Mouse (Mus musculus) midbrain, embryonic 10.5 days (tissue): Measurements from ENCODE around the gene Iqcd. TPM values are rescaled to one million over a fixed set of nuclear protein-coding genes. Genes with fewer than 3 reads are reported as not detected.

Source experiments
- DNase-seq: peaks from one replicate; pipeline ENCODE4 v3.0.0-alpha.2; 2017; ENCODE audit warnings: low spot score
- H3K27ac ChIP-seq: fragments of 300-500 bp; sonication (generic); replicated peaks from 2 replicates; pipeline ENCODE4 v1.5.1; 2016; ENCODE audit warnings: mild to moderate bottlenecking
- H3K27me3 ChIP-seq: fragments of 300-500 bp; sonication (generic); 2 replicates; pipeline ENCODE4 v1.6.1; 2016; ENCODE audit warnings: low read depth, mild to moderate bottlenecking; ENCODE audit not compliant: poor library complexity, severe bottlenecking
- H3K36me3 ChIP-seq: fragments of 300-500 bp; sonication (generic); 2 replicates; pipeline ENCODE4 v1.6.1; 2016; ENCODE audit warnings: mild to moderate bottlenecking, moderate library complexity
- H3K4me1 ChIP-seq: fragments of 300-500 bp; sonication (generic); 2 replicates; pipeline ENCODE4 v1.6.1; 2016
- H3K4me3 ChIP-seq: fragments of 300-500 bp; sonication (generic); 2 replicates; pipeline ENCODE4 v1.5.1; 2016; ENCODE audit warnings: mild to moderate bottlenecking, moderate library complexity
- H3K9me3 ChIP-seq: fragments of 300-500 bp; sonication (generic); replicated peaks from 2 replicates; pipeline ENCODE4 v1.6.1; 2016; ENCODE audit warnings: mild to moderate bottlenecking
- WGBS: fragments of 180-500 bp; shearing (Covaris S2); methylation state at CpG from one replicate; pipeline ENCODE4 v1.1.7; 2016; 5-methylcytosine and 5-hydroxymethylcytosine counted together
- polyA plus RNA-seq: library from polyadenylated mRNA; unstranded; fragments of >200 nt; fragmentation: Nextera tagmentation; extraction: Ambion mirVana; gene quantifications from 2 replicates; pipeline ENCODE4 v1.2.1, GENCODE M21; 2016

Gene Iqcd
- polyA plus RNA-seq, 1 experiment from 2014 or later, result 0.95 TPM

DNA sequence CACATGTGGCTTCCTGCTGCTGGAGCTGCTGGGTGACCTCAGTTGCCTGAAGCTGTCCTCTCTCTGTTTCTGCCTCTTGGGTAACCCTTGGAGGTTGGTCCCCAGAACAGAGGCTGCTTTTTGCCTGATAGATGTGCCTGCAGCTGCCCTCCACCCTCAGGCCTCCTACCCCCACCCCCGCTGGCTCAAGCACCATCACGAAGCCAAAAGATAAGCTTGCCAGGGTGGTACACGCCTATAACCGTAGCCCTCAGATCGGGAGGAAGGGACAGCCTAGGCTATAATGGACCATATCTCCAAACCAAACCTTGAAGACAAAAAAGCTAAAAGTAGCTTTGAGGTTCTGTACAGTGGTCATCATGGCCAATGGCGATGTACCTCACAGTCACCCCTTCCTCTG, 10.8 kb downstream of the Iqcd start:
- Histone ChIP-seq H3K4me1 (peaks cover 18% of the 10 kb centered on the region), H3K4me3 (no peak overlapping the region), H3K27me3 (no peaks in the 10 kb centered on the region), H3K27ac (no peak overlapping the region), H3K36me3 (no peaks in the 10 kb centered on the region), H3K9me3 (no peaks in the 10 kb centered on the region)
- DNase-seq, result no peak
- WGBS, result 96% methylated on average over 6 of the region's 6 CpGs

DNA sequence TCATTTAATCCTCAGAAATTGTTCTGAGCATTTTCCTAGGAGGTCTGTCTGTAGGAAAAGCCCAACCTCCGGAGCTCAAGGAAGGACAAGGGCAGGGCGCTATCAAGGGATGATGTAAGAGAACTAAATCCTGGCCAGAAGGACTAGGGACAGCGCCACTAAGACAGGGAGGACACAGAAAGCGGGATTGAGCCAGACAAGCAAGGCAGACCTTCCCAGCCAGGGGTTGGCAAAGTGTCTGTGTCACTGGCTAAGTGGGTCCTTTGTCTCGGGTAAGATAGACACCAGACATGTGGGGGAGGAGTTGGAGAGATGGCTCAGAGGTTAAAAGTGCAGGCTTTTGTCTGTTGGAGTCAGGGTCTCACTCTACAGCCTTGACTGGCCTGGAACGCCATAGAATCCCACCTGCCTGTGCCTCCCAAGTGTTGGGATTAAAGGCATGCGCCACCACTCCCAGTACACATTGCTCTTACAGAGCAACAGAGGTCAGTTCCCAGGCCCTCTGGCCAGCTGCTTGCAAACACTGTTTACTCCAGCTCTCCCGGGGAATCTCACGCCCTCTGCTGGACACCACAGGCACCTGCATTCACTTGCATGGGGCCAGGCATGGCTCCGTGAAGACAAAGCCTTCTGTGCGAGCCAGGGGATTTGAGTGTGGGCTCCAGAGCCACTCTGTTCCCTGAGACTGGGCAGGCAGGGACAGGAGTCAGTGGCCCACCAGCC, 12.3 kb downstream of the Iqcd start:
- Histone ChIP-seq H3K4me1 (peaks cover 25% of the 10 kb centered on the region), H3K27ac (peak overlapping the region; percentile 64), H3K36me3 (no peaks in the 10 kb centered on the region), H3K9me3 (no peaks in the 10 kb centered on the region), H3K27me3 (no peaks in the 10 kb centered on the region), H3K4me3 (no peak overlapping the region)
- 67% methylated on average over 11 of the region's 11 CpGs for WGBS
- peak; percentile 53 for DNase-seq

DNA sequence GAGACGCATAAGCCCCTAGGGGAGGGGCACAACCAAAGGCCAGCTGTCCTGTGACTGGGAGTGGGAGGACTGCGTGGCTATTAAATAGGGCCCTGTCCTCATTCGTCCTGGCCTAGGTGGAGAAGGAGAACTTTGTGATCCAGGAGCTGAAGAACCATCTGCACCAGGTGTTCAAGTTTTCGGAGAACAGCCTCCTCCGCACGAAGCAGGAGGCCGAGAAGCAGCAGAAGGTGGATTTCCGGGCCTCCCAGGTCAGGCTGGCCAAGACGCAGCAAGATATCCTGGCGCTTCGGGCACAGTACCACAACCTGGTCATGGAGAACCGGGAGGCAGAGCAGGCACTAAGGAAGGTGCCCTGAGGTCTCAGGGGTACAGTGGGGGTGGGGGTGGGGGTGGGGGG, 13.4 kb downstream of the Iqcd start:
- no peaks in the 10 kb centered on the region for H3K9me3 ChIP-seq
- WGBS, result 89% methylated on average over 12 of the region's 12 CpGs
- peaks cover 25% of the 10 kb centered on the region for H3K4me1 ChIP-seq
- H3K27ac ChIP-seq, result peak overlapping the region; percentile 64
- 0 out of 2 replicates have a peak, but pooled peaks cover 4% of the 10 kb centered on the region for H3K36me3 ChIP-seq
- H3K27me3 ChIP-seq, result peaks cover 9% of the 10 kb centered on the region
- no peak for DNase-seq
- H3K4me3 ChIP-seq, result no peak overlapping the region

DNA sequence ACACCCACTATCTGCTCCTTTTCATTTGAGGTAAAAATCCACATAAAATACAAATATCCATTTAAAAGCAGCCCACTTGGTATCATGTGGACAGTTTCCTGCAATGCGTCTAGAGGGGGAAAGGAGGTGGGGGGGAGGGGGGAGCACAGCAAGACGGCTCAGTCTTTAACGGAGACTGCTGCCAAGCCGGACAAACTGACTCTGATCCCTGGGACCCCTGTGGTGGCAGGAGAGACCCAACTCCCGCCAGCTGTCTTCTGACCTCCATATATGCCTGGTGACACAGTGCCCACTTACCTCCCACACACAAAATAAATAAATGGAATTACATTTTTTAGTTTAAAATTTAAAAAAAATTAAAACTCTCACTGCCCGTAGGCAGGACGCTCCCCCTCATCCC, 14.7 kb downstream of the Iqcd start:
- Histone ChIP-seq H3K27ac (no peak overlapping the region), H3K4me3 (no peak overlapping the region), H3K27me3 (peaks cover 9% of the 10 kb centered on the region), H3K4me1 (peaks cover 25% of the 10 kb centered on the region), H3K9me3 (no peaks in the 10 kb centered on the region), H3K36me3 (peaks cover 10% of the 10 kb centered on the region)
- 60% methylated on average over 7 of the region's 7 CpGs for WGBS
- no peak for DNase-seq

DNA sequence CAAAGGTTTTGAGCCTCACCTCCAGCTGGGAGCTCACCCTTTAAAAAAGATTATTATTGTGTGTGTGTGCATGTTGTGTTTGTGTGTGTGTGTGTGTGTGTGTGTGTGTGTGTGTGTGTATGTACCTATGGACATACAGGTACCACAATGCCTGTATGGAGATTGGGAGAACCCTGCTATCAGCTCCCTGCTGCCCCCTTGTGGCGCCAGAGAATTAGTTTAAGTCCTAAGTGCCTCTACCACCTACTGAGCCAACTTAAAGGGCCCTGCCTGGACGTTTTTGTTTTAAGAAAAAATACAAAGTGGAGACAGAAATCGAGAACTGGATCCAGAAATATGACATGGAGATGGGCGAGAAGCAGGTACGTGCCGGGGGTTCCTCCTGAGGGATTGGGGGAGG, 16.0 kb downstream of the Iqcd start:
- WGBS, result under 1% methylated on average over 6 of the region's 6 CpGs
- Histone ChIP-seq H3K27ac (peak overlapping the region; percentile 77), H3K4me3 (peak overlapping the region; percentile 51), H3K9me3 (no peaks in the 10 kb centered on the region), H3K4me1 (peaks cover 25% of the 10 kb centered on the region), H3K27me3 (peaks cover 9% of the 10 kb centered on the region), H3K36me3 (peaks cover 23% of the 10 kb centered on the region)
- DNase-seq, result peak; percentile 78

DNA sequence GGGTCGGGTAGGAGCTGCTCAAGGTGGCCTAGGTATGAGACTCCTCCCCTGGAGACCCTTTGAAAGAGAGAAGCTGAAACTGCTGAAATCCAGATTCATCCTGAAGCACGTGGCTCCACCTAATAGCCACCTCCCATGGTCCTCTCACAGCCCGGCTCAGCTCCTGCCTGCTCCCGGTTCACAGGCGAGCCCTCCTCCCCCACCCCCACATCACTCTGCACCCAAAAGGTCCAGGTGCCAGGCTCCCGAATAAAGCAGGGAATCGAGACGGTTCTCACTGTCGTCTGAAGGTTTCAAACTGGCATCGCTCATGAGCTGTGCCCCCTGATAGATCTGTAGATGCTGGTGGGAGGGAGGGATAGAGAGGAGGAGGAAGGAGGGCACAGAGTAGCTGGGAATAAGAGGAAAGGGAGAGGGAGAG, 16.4 kb downstream of the Iqcd start:
- WGBS, result 4% methylated on average over 10 of the region's 10 CpGs

DNA sequence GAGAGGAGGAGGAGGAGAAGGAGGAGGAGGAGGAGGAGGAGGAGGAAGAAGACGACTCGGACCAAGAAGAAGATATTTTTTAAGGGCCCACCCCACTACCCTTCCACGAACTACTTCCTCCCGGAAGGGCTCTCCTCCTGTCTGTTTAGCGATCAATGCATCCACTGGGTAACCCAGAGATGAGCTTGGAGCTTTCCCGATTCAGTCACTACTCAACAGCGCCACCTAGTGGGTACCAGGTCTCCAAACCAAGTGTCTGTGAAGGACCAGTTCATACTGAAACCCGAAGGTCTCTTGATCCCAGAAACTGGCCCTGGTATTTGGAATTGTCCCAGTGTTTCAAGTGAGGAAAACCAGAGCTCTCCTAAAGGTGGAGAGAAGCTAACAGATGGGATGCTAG, 16.9 kb downstream of the Iqcd start:
- Histone ChIP-seq H3K27ac (peak overlapping the region; percentile 77), H3K36me3 (peaks cover 25% of the 10 kb centered on the region), H3K27me3 (peaks cover 9% of the 10 kb centered on the region), H3K4me3 (peak overlapping the region; percentile 51), H3K4me1 (peaks cover 25% of the 10 kb centered on the region), H3K9me3 (no peaks in the 10 kb centered on the region)
- DNase-seq, result peak; percentile 92
- WGBS, result 3% methylated on average over 8 of the region's 8 CpGs

More for the DNA sequence above, 16.4 kb downstream of the Iqcd start:
- Histone ChIP-seq H3K4me3 (peak overlapping the region; percentile 51), H3K4me1 (peaks cover 25% of the 10 kb centered on the region), H3K27ac (peak overlapping the region; percentile 77), H3K9me3 (no peaks in the 10 kb centered on the region), H3K36me3 (peaks cover 25% of the 10 kb centered on the region), H3K27me3 (peaks cover 9% of the 10 kb centered on the region)
- no peak for DNase-seq

DNA sequence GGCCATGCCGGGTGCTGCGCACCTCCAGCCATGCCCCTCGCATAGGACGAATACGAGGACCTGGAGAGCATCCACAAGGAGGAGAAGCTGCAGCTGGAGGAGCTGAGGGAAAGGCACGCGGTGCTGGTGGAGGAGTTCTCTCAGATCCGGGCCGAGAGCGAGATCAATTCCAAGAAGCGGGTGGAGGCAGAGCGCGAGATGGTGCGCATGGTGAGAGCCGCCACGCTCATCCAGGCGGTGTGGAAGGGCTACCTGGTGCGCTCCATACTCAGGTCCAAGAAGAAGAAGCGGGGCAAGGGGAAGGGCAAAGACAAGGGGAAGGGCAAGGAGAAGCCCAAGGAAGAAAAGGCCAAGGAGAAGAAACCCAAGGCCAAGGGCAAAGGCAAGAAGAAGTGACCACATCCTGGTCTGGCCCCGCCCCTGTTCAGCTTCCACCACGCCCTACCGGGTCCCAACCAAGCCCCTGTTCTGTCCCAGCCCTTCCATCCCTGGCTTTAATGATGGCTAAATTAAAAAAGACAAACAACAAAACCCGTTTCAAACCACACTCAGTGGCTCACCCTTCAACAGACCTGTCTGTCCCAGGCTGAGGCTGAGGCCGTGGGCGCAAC, 17.9 kb downstream of the Iqcd start:
- Histone ChIP-seq H3K27ac (no peak overlapping the region), H3K4me3 (no peak overlapping the region), H3K4me1 (peaks cover 25% of the 10 kb centered on the region), H3K36me3 (peaks cover 25% of the 10 kb centered on the region), H3K27me3 (peaks cover 9% of the 10 kb centered on the region), H3K9me3 (no peaks in the 10 kb centered on the region)
- WGBS, result 64% methylated on average over 25 of the region's 25 CpGs
- no peak for DNase-seq

DNA sequence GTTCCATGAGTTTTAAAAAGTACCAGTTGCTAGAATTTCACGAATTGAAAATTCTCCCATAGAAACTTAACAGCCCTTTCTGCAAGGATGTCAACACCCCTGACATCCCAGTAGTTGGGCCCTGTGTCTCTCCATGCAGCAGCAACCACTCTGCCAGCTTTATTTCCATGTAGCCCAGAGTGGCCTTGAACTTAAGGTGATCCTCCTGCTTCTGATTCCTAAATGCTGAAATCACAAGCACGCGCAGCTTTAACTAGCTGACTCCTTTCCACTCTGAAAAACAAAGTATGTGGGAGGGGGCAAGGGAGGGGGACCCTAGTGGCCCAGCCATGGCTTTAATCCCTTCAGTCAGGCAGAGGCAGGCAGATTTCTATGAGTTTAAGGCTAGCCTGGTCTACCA, 18.5 kb downstream of the Iqcd start:
- no peaks in the 10 kb centered on the region for H3K9me3 ChIP-seq
- H3K27ac ChIP-seq, result no peak overlapping the region
- peaks cover 25% of the 10 kb centered on the region for H3K36me3 ChIP-seq
- peaks cover 9% of the 10 kb centered on the region for H3K27me3 ChIP-seq
- peaks cover 26% of the 10 kb centered on the region for H3K4me1 ChIP-seq
- H3K4me3 ChIP-seq, result no peak overlapping the region
- WGBS, result 78% methylated on average over 3 of the region's 3 CpGs
- no peak for DNase-seq

DNA sequence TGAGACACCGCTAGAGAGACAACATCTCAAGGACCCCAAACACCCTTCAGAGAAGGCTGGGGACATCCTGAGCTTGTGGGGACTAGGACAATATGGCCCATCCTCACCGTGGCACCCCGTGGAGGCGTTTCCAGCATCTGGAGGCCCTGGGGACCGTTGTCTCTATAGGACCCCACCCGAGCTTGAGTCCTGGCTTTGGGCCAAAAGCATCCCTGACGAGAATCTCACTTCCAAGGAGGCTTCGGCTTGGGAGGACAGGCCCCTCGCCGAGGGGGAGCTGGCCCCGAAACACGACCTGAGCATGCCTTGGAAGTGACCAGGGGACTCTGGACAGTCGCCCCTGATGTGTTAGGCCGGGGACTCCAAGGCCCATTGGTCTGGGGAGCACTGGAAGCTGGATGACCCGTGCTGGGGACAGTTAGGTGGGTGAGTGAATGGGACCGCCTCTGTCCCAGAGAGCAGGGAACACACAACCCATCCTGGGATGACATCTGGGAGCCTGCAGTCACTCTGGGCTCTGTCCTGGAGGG, 20.5 kb downstream of the Iqcd start:
- WGBS, result 91% methylated on average over 16 of the region's 16 CpGs
- no peaks in the 10 kb centered on the region for H3K9me3 ChIP-seq
- DNase-seq, result no peak

DNA sequence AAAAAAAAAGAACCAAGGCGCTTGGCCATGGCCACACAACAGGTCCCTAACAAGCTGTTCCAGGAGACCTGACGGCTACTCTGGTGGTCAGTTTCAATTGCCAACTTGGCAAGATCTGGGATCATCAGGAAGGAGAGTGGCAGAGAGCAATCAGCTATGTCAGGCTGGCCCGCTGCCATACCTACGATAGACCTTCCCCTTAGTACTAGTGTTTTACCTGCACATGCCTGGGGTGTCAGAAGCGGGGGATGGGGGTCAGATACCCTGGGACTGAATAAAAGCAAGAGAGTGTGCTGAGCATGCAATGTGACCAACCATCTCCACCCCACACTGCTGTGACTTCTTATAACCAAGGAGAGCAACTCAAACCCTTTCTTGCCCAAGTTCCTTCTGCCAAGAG, 22.1 kb downstream of the Iqcd start:
- no peak for DNase-seq
- WGBS, result 93% methylated on average over 5 of the region's 5 CpGs
- H3K4me1 ChIP-seq, result peaks cover 23% of the 10 kb centered on the region
- H3K36me3 ChIP-seq, result peaks cover 37% of the 10 kb centered on the region
- H3K27ac ChIP-seq, result no peak overlapping the region
- H3K4me3 ChIP-seq, result peak overlapping the region; percentile 72
- peaks cover 3% of the 10 kb centered on the region; the same call in 1 of the 2 replicates for H3K9me3 ChIP-seq
- peaks cover 9% of the 10 kb centered on the region for H3K27me3 ChIP-seq

More for the DNA sequence above, 20.5 kb downstream of the Iqcd start:
- H3K4me1 ChIP-seq, result peaks cover 33% of the 10 kb centered on the region
- no peak overlapping the region for H3K4me3 ChIP-seq
- H3K36me3 ChIP-seq, result peaks cover 25% of the 10 kb centered on the region
- H3K27me3 ChIP-seq, result peaks cover 9% of the 10 kb centered on the region
- no peak overlapping the region for H3K27ac ChIP-seq

DNA sequence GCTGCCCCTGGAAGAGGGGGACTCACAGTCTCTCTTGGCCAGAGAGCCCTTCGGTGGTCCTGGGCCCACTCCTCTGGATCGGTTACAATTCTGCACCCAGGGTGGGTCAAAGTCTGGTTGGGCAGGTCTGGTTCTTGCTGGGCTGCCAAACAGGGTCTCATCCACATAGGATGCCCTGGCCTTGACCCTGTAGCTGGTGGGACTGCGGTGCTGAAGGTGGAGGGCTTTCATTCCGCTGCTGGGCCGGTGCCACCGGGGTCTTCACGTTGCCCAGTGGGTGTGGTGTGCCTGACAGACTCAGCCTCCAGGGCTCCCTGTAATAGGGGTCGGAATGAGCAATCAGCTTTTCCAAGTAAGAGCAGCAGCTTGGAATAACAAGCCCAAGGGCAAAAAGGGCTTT, 22.6 kb downstream of the Iqcd start:
- no peak for DNase-seq
- peaks cover 39% of the 10 kb centered on the region for H3K36me3 ChIP-seq
- 0 out of 2 replicates have a peak overlapping the region, but pooled peaks have one; percentile 96 for H3K27ac ChIP-seq
- 69% methylated on average over 8 of the region's 8 CpGs for WGBS
- H3K4me1 ChIP-seq, result peaks cover 23% of the 10 kb centered on the region
- H3K9me3 ChIP-seq, result peaks cover 7% of the 10 kb centered on the region; the same call in 1 of the 2 replicates
- peaks cover 7% of the 10 kb centered on the region for H3K27me3 ChIP-seq
- H3K4me3 ChIP-seq, result peak overlapping the region; percentile 72

DNA sequence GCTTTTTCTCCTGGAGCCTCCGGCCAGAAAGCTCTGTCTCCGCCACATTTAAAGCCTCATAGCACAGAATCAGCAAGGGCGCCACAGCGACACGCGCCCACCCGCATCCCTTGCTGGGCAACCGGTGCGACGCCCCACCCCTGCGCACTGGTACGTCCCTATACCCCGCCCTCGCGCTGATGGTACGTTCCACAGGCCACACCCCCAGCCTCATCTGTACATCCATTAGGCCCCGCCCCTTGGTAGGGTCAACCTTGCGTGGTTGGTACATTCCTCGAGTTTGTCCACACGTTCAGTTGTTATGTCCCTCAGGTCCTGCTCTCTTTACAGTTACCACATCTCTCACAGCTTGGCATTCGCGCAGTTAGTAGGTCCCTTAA, 23.6 kb downstream of the Iqcd start, which contains the start of the genes Rita1 and Ddx54:
Rita1 (minus strand) TSS at position 148 of the 380 bp plus-strand sequence.
Ddx54 (plus strand) TSS at position 298 of the 380 bp plus-strand sequence.
- Histone ChIP-seq H3K27ac (peak within 1 kb of the TSS; percentile 96), H3K27me3 (no peaks in the 10 kb centered on the region), H3K4me1 (peaks cover 23% of the 10 kb centered on the region), H3K9me3 (peaks cover 7% of the 10 kb centered on the region; the same call in 1 of the 2 replicates), H3K36me3 (peaks cover 49% of the 10 kb centered on the region), H3K4me3 (peak within 1 kb of the TSS; percentile 72)
- peak; percentile 97 for DNase-seq
- under 1% methylated on average over 22 of the region's 22 CpGs for WGBS
